Mouse (Mus musculus) cerebellum, adult 2 months (tissue): ENCODE results near the gene Kctd19.

Experiments used
- CTCF ChIP-seq: fragments of 200-500 bp; IDR thresholded peaks from 2 replicates; pipeline ENCODE4 v1.5.1; 2011; ENCODE audit warnings: low read depth, mild to moderate bottlenecking, control low read depth, low read length, moderate library complexity, borderline replicate concordance; ENCODE audit not compliant: insufficient read depth
- POLR2A ChIP-seq: fragments of 200-500 bp; IDR thresholded peaks from 2 replicates; pipeline ENCODE4 v1.6.1; 2011; ENCODE audit warnings: low read length, control low read depth, borderline replicate concordance; ENCODE audit not compliant: insufficient read depth

DNA sequence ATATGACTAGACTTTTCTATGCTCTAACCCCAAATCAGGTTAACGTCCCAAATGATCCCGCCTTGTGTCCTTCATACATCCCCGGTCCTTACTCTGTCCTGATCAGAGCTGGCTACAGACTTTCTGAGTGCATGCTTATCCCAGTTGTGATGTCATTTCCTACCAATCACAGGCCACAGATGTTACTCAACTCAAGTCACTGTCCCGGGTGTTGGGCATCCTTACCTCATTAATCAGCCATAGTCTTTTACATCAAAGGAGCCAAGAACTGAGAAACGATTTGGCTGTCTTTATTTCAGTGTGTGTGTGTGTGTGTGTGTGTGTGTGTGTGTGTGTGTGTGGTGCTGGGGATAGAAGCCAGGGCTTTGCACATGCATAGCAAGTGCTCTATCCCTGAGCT is 40.8 kb upstream of the Kctd19 start:
- TF ChIP-seq CTCF (no peak), POLR2A (no peak)
